Mouse (Mus musculus) liver, embryonic 11.5 days (tissue): ENCODE results near the gene Etfbkmt. TPM values are rescaled to one million over a fixed set of nuclear protein-coding genes. Genes with fewer than 3 reads are reported as not detected.
"Not testable (repeated sequence)": the region's sequence is repeated elsewhere in the genome, so short reads cannot be mapped to it uniquely, and the experiment has no call there.

Source experiments
- ATAC-seq: fragments of 200-750 bp; cut with Nextera tagmentation; replicated peaks from 2 replicates; pipeline ENCODE4 v1.8.0; 2017; ENCODE audit warnings: moderate number of reproducible peaks, mild to moderate bottlenecking, moderate TSS enrichment, moderate library complexity; ENCODE audit not compliant: low FRiP score
- DNase-seq: peaks from one replicate; pipeline ENCODE4 v3.0.0-alpha.2; 2017; ENCODE audit warnings: low spot score
- H3K27ac ChIP-seq: fragments of 300-500 bp; sonication (generic); 2 replicates; pipeline ENCODE4 v1.5.1; 2014; ENCODE audit warnings: mild to moderate bottlenecking, low read depth, low read length, control low read depth
- H3K27me3 ChIP-seq: fragments of 300-500 bp; sonication (generic); replicated peaks from 2 replicates; pipeline ENCODE4 v1.6.1; 2014; ENCODE audit warnings: low read length, mixed read lengths; ENCODE audit not compliant: control insufficient read depth, insufficient read depth
- H3K36me3 ChIP-seq: fragments of 300-500 bp; sonication (generic); 2 replicates; pipeline ENCODE4 v1.6.1; 2014; ENCODE audit warnings: mild to moderate bottlenecking, low read length, moderate library complexity, mixed read lengths; ENCODE audit not compliant: control insufficient read depth, insufficient read depth
- H3K4me1 ChIP-seq: fragments of 300-500 bp; sonication (generic); replicated peaks from 2 replicates; pipeline ENCODE4 v1.6.1; 2014; ENCODE audit warnings: low read length, mixed read lengths; ENCODE audit not compliant: control insufficient read depth, insufficient read depth
- H3K4me2 ChIP-seq: fragments of 300-500 bp; sonication (generic); 2 replicates; pipeline ENCODE4 v1.6.1; 2014; ENCODE audit warnings: mild to moderate bottlenecking, control low read depth, moderate library complexity
- H3K4me3 ChIP-seq: fragments of 300-500 bp; sonication (generic); 2 replicates; pipeline ENCODE4 v1.5.1; 2014; ENCODE audit warnings: low read depth, low read length, control low read depth
- H3K9ac ChIP-seq: fragments of 300-500 bp; sonication (generic); 2 replicates; pipeline ENCODE4 v1.6.1; 2014; ENCODE audit warnings: low read depth, low read length, control low read depth
- H3K9me3 ChIP-seq: fragments of 300-500 bp; sonication (generic); 2 replicates; pipeline ENCODE4 v1.6.1; 2016; ENCODE audit warnings: low read length, inconsistent platforms, mixed read lengths; ENCODE audit not compliant: control insufficient read depth
- WGBS: fragments of 180-500 bp; shearing (Covaris S2); extraction: QIAGEN DNeasy Blood & Tissue Kit; methylation state at CpG from one replicate; pipeline ENCODE4 v1.1.7; 2014; 5-methylcytosine and 5-hydroxymethylcytosine counted together
- polyA plus RNA-seq: library from polyadenylated mRNA; unstranded; fragments of >200 nt; fragmentation: Nextera tagmentation; extraction: Ambion mirVana; gene quantifications from 2 replicates; pipeline ENCODE4 v1.2.1, GENCODE M21; 2014

Gene Etfbkmt
- polyA plus RNA-seq, 1 experiment from 2014 or later = 14.9 TPM

DNA sequence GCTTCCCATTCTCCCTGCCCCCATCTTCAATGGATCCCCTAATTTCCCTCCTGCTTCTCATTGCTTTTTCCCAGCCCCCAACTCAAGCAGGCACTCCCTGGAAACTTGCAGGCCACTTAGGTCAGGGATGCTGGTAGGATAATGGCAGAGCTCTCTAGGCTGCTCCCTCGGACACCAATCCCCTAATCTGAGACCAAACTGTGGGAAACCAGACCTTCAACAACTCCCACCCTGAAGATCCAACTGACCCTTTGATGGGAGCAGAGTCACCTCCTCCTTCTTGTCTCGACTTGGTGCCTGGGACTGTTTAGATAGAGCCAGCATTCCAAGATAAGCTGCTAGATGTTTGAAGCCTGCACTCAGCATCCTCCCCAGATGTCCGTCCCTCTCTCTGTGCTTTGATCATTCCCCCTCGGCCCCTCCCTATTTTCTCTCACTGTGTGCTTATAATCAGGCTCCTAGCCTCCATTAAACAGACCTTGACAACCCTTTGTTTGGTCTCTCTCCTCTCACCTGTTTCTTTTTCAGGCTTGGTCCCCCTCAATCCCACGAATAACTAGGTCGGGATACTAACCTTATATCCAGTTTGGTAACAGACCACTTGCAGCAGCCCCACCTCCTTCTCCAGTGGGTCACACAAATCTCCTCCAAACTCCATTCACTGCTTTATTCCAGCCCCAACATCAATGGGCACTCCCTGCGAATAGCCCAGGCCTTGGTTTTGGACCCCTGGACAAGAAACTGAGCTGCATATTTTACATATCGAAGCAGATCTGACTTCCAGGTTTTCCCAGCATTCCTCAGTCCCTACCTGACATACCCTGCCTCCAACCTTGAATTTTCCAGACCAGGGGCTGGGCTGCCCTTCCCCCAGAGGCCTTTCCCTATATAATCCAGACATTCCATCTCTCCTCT, 14.7 kb downstream of the Etfbkmt start:
- H3K9me3 ChIP-seq = no peaks in the 10 kb centered on the region
- H3K27ac ChIP-seq = no peak overlapping the region
- no peak overlapping the region for H3K4me3 ChIP-seq
- H3K4me2 ChIP-seq = no peak overlapping the region
- H3K4me1 ChIP-seq = peaks cover 10% of the 10 kb centered on the region; the same call in 1 of the 2 replicates
- DNase-seq (no peak), ATAC-seq (peak; percentile 30)
- no peak overlapping the region for H3K9ac ChIP-seq
- H3K27me3 ChIP-seq = no peaks in the 10 kb centered on the region
- WGBS = 26% methylated on average over 8 of the region's 8 CpGs
- H3K36me3 ChIP-seq = peaks cover 2% of the 10 kb centered on the region; the same call in 1 of the 2 replicates

DNA sequence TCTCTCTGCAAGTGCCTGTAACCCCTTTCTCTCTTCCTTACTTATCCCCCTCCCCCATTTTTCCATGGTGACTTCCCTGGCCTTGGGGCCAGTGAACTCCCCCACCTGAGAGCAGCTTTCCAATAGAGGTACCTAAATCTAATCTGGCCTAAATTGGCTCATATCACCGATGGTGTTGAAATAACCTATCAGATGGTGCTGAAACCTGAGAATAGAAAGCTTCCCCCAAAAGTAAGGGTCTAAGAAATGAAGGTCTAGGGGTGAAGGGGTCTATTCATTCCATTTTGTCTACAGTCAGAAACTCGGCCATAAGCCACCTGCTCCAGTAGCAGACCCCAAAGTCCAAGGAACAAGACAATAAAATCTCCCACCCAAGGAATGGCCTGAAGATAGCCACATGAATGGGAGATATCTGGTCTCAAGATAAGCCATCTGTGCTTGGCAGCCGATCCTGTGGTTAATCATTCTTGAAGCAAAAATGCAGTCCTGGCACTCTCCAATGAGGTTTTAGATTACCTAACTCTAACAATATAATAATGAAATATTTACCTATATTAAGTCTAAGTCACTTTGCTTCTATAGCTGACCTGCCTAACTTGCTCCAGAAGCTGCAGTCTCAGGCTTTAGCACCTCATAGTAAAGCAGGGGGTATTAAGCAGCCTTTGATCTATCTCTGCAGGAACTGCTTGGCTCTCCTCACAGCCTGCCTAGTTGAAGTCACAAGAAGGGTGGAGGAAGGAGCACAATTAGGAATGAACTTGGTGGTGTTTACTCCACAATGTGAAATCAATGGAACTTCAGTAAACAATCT, 15.6 kb downstream of the Etfbkmt start:
- no peak overlapping the region for H3K4me2 ChIP-seq
- no peak for ATAC-seq
- 33% methylated on average over 3 of the region's 3 CpGs for WGBS
- H3K27me3 ChIP-seq = no peaks in the 10 kb centered on the region
- H3K9ac ChIP-seq = no peak overlapping the region
- H3K36me3 ChIP-seq = peaks cover 4% of the 10 kb centered on the region; the same call in 1 of the 2 replicates
- no peak for DNase-seq
- peaks cover 10% of the 10 kb centered on the region; the same call in 1 of the 2 replicates for H3K4me1 ChIP-seq
- no peak overlapping the region for H3K27ac ChIP-seq
- no peak overlapping the region for H3K4me3 ChIP-seq
- H3K9me3 ChIP-seq = no peaks in the 10 kb centered on the region

DNA sequence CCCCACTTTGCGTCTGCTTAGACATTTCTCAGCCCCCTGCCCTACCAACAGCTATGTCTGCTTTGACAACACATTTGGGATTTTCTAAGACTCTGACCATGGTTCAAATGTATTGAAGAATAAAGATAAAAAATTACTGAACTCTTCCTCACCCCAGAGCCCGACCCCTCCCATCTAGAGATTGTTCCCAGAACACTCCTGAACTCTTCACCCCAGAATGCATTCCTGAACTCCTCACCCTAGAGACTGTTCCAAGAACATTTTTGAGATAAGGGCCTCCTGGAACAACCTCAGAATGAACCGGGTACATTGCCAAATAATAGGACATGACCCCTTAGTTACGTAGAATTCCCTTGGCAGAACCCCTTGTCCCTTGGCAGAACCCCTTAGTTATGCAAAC, 27.4 kb downstream of the Etfbkmt start:
- not testable (repeated sequence) for H3K27me3 ChIP-seq, ATAC-seq, H3K9ac ChIP-seq, H3K4me1 ChIP-seq, H3K4me3 ChIP-seq, H3K4me2 ChIP-seq, H3K36me3 ChIP-seq, H3K9me3 ChIP-seq, H3K27ac ChIP-seq, DNase-seq
- WGBS = 79% methylated on average over 3 of the region's 4 CpGs

DNA sequence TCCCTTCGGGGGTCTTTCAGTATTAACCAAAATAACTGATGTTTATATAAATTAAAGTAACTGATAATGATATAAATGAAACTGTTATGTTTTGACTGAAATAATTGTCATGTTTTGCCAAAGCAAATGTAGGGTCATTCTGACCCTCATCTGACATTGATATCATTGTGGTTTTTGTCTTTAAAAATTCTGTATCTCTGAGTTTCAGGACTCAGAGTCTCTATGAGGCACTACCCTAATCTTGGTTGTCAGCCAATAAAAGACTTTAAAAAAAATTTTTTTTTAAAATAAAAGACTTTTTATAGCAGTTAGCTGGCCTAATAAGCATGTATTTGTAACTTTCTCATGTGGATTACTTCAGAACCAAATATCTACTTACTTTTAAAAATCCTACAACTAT, 28.0 kb downstream of the Etfbkmt start:
- H3K27ac ChIP-seq = no peak overlapping the region
- WGBS = 81% methylated on average over 1 of the region's 1 CpGs
- no peak overlapping the region for H3K4me2 ChIP-seq
- H3K4me3 ChIP-seq = no peak overlapping the region
- no peak for DNase-seq
- no peak for ATAC-seq
- H3K36me3 ChIP-seq = peaks cover 5% of the 10 kb centered on the region; the same call in 1 of the 2 replicates
- H3K4me1 ChIP-seq = no peaks in the 10 kb centered on the region
- H3K27me3 ChIP-seq = no peaks in the 10 kb centered on the region
- no peaks in the 10 kb centered on the region for H3K9me3 ChIP-seq
- no peak overlapping the region for H3K9ac ChIP-seq

DNA sequence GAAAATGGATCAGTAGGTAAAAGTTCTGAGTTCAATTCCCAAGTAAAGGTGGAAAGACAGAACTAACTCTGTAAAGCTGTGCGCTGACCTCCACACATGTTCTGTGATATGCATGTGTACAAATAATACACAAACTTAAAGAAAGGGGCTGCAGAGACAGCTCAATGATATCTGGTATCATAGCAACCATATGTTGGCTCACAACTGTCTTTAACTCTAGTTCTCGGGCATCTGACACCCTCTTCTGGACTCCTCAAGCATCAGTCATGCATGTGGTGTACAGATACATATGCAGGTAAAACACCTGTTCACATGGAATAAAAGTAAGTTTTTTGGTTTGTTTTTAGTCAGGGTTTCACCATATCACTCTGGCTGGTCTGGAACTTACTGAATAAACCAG, 28.8 kb downstream of the Etfbkmt start:
- WGBS = 90% methylated on average over 2 of the region's 2 CpGs
- H3K36me3 ChIP-seq = peaks cover 5% of the 10 kb centered on the region; the same call in 1 of the 2 replicates
- H3K4me2 ChIP-seq = no peak overlapping the region

DNA sequence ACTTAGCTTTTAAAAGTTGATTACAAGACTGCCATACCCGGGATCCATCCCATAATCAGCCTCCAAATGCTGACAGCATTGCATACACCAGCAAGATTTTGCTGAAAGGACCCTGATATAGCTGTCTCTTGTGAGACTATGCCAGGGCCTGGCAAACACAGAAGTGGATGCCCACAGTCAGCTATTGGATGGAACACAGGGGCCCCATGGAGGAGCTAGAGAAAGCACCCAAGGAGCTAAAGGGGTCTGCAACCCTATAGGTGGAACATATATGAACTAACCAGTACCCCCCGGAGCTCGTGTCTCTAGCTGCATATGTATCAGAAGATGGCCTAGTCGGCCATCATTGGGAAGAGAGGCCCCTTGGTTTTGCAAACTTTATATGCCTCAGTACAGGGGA, 30.3 kb downstream of the Etfbkmt start:
- H3K4me2 ChIP-seq, H3K4me3 ChIP-seq, H3K27me3 ChIP-seq, DNase-seq, H3K9me3 ChIP-seq, H3K36me3 ChIP-seq, ATAC-seq, H3K4me1 ChIP-seq, H3K9ac ChIP-seq, H3K27ac ChIP-seq: not testable (repeated sequence)
- WGBS = 78% methylated on average over 4 of the region's 4 CpGs

More for the DNA sequence above, 28.8 kb downstream of the Etfbkmt start:
- H3K27me3 ChIP-seq = no peaks in the 10 kb centered on the region
- H3K9me3 ChIP-seq = no peaks in the 10 kb centered on the region
- no peak overlapping the region for H3K9ac ChIP-seq
- H3K4me3 ChIP-seq = no peak overlapping the region
- DNase-seq = no peak
- H3K27ac ChIP-seq = no peak overlapping the region
- no peaks in the 10 kb centered on the region for H3K4me1 ChIP-seq
- no peak for ATAC-seq

DNA sequence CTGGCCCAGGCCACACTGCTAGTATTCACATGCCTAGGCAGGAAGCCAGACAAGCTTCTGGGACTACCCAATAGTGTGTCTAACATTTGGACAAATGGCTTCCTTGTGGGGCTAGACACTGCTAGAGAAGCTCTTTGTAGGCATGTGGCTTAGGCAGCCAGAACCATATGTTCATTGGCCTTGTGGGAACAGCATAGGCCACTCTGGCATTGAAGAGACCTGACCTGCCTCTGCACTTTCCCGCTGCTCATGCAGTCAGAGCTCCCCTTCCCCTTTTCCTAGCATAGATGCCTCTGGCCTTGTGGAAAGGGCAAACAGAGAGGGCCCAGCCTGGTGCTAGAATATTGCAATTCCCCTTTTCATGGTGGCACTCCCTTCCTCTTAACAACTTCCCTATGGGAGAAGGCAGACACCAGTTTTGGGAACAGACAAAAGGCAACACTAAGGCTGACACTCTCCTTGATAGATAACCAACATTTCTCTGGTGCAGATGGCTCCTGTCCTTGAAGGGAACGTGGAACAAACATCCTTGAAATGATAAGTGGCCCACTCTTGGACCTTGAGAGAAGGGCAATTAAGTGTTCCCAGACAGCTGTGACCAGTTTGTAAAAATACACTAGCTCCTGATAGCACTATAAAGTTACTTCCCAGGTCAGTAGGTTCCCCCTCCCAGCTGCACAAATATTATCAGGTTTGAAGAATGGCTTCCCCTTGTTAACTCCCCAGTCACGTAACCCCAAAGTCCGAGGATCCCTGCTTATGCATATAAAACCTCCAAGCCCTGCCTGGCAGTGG, 34.4 kb downstream of the Etfbkmt start:
- no peak for DNase-seq
- H3K36me3 ChIP-seq = peaks cover 19% of the 10 kb centered on the region

DNA sequence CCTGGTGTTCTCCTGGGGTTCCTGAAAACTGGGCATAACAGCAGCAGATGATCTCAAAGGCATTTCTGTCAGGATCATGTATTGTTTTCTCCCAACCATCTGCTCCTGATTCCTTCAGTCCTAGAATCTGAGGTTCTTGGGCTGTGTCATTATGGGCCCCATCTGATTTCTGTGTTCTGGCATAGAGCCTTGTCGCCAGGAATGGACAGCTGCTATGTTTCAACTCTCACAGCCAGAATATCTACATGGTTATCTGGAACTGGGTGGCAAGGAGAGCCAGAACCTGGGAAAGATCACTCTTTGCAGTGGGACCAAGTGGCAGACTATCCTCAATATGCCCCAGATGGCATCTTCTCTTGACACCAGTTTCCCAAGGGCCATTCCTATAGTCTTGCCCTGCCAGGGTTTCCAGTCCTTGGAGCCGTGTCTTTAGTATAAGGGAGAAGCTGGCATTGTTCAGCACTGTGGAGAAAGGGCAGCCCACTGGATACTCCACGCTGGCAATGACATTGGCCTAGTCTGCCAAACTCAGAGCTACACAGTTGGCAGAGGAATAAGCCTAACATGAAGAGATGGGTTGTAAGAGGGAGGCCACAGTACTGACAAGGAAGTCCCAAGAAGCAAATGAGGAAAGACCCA, 35.4 kb downstream of the Etfbkmt start:
- H3K9me3 ChIP-seq = no peaks in the 10 kb centered on the region
- no peak overlapping the region for H3K4me2 ChIP-seq
- no peaks in the 10 kb centered on the region for H3K27me3 ChIP-seq
- no peak overlapping the region for H3K27ac ChIP-seq
- H3K4me3 ChIP-seq = no peak overlapping the region
- no peak overlapping the region for H3K9ac ChIP-seq
- DNase-seq = no peak
- peaks cover 2% of the 10 kb centered on the region for H3K4me1 ChIP-seq
- WGBS = 87% methylated on average over 3 of the region's 3 CpGs
- no peak for ATAC-seq
- H3K36me3 ChIP-seq = peaks cover 22% of the 10 kb centered on the region

More for the DNA sequence above, 34.4 kb downstream of the Etfbkmt start:
- Histone ChIP-seq H3K9ac (no peak overlapping the region), H3K4me3 (no peak overlapping the region), H3K27me3 (no peaks in the 10 kb centered on the region), H3K4me1 (peaks cover 2% of the 10 kb centered on the region), H3K9me3 (no peaks in the 10 kb centered on the region), H3K27ac (no peak overlapping the region), H3K4me2 (no peak overlapping the region)
- no peak for ATAC-seq
- WGBS = 56% methylated on average over 4 of the region's 4 CpGs
